Mouse (Mus musculus) testis, adult 2 months (tissue): ENCODE measurements around the gene Adgrg4.

Experiments
- CTCF ChIP-seq: fragments of 200-500 bp; IDR thresholded peaks from 2 replicates; pipeline ENCODE4 v1.5.1; 2012; ENCODE audit warnings: low read depth, mild to moderate bottlenecking, inconsistent platforms, low read length, moderate library complexity; ENCODE audit not compliant: control insufficient read depth, insufficient read depth, insufficient replicate concordance
- POLR2A ChIP-seq: fragments of 200-500 bp; IDR thresholded peaks from 2 replicates; pipeline ENCODE4 v1.6.1; 2012; ENCODE audit warnings: low read depth, mild to moderate bottlenecking, inconsistent platforms, low read length, moderate library complexity; ENCODE audit not compliant: control insufficient read depth

DNA sequence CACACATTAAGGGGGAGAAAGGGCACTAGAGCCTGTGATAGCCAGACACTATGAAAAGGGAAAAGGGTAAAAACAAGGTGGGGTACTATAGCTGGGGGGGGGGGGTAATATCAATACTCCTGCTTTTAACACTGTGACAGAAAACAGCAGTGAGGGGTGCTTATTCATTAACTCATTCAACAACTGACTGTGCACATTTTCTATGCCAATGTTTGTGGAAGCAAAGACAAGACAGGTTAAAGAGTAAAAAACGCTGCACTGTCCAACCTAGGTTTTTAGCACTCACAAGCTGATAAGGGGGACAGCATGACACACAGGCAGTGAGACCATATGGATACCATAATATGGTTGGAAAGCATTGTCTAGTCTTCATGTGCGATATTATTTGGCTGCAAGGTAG is 142.9 kb downstream of the Adgrg4 start:
- TF ChIP-seq POLR2A (no peak), CTCF (no peak)
